Mouse (Mus musculus): Measurements from ENCODE around the gene Polr3b. TPM values are rescaled to one million over a fixed set of nuclear protein-coding genes. Genes with fewer than 3 reads are reported as not detected.

The Polr3b gene
- 13.7 and 15.0 TPM in 2 replicates for polyA plus RNA-seq (2015; fragmentation: Nextera tagmentation; extraction: Ambion mirVana)

GRCm38 (mm10) chr10:84621826-84622790 is at the start of gene Polr3b:
Polr3b (plus strand) TSS chr10:84622292.
- peak within 1 kb of the TSS; percentile 93 for H3K27ac ChIP-seq (replicated peaks)
- no peaks in the 10 kb centered on the region for H3K9me3 ChIP-seq
- H3K36me3 ChIP-seq: no peaks in the 10 kb centered on the region
- peak; percentile 98 for ATAC-seq (ENCODE audit: low FRiP score, low read depth)
- H3K4me1 ChIP-seq (replicated peaks): peaks cover 19% of the 10 kb centered on the region
- H3K4me3 ChIP-seq: peak within 1 kb of the TSS; percentile 67
- H3K27me3 ChIP-seq: no peaks in the 10 kb centered on the region
- peak within 1 kb of the TSS; percentile 52 for H3K9ac ChIP-seq
- 9% methylated on average over 53 of the region's 53 CpGs for WGBS
- H3K4me2 ChIP-seq: peak within 1 kb of the TSS; percentile 77

- WGBS: 75% methylated on average over 5 of the region's 5 CpGs
- no peaks in the 10 kb centered on the region for H3K36me3 ChIP-seq
- no peak for ATAC-seq (ENCODE audit: low FRiP score, low read depth)
- H3K4me3 ChIP-seq: no peak overlapping the region
- H3K27me3 ChIP-seq: 0 out of 2 replicates have a peak, but pooled peaks cover 3% of the 10 kb centered on the region
- no peaks in the 10 kb centered on the region for H3K9me3 ChIP-seq
- H3K4me2 ChIP-seq: no peak overlapping the region
- H3K27ac ChIP-seq (replicated peaks): no peak overlapping the region
- H3K9ac ChIP-seq: no peak overlapping the region
- peaks cover 9% of the 10 kb centered on the region for H3K4me1 ChIP-seq (replicated peaks)
Measured at GRCm38 (mm10) chr10:84573671-84574420, 48.2 kb upstream of the Polr3b start.

GRCm38 (mm10) chr10:84576029-84576394 is 46.1 kb upstream of the Polr3b start:
- peak overlapping the region; percentile 83 for H3K4me2 ChIP-seq
- peak overlapping the region; percentile 69 for H3K9ac ChIP-seq
- H3K27ac ChIP-seq (replicated peaks): peak overlapping the region; percentile 80; the same call in 1 of the 2 replicates
- ATAC-seq (ENCODE audit: low FRiP score, low read depth): peak; percentile 90
- H3K9me3 ChIP-seq: no peaks in the 10 kb centered on the region
- WGBS: under 1% methylated on average over 14 of the region's 14 CpGs
- 0 out of 2 replicates have a peak, but pooled peaks cover 3% of the 10 kb centered on the region for H3K27me3 ChIP-seq
- H3K4me1 ChIP-seq (replicated peaks): peaks cover 9% of the 10 kb centered on the region
- H3K4me3 ChIP-seq: peak overlapping the region; percentile 98
- no peaks in the 10 kb centered on the region for H3K36me3 ChIP-seq

- no peaks in the 10 kb centered on the region for H3K36me3 ChIP-seq
- H3K27me3 ChIP-seq: 0 out of 2 replicates have a peak, but pooled peaks cover 3% of the 10 kb centered on the region
- peaks cover 9% of the 10 kb centered on the region for H3K4me1 ChIP-seq (replicated peaks)
- H3K9ac ChIP-seq: peak within 1 kb of the TSS; percentile 69
- H3K9me3 ChIP-seq: no peaks in the 10 kb centered on the region
- peak within 1 kb of the TSS; percentile 98 for H3K4me3 ChIP-seq
- peak within 1 kb of the TSS; percentile 80 for H3K27ac ChIP-seq (replicated peaks)
- peak; percentile 99 for ATAC-seq (ENCODE audit: low FRiP score, low read depth)
- WGBS: under 1% methylated on average over 46 of the region's 46 CpGs
- H3K4me2 ChIP-seq: peak within 1 kb of the TSS; percentile 83
Measured at GRCm38 (mm10) chr10:84576395-84577070, 45.6 kb upstream of the Polr3b start, which contains the start of gene Tcp11l2. Tcp11l2 (plus strand) TSS chr10:84576626.

- H3K27me3 ChIP-seq: 0 out of 2 replicates have a peak, but pooled peaks cover 3% of the 10 kb centered on the region
- H3K9ac ChIP-seq: peak overlapping the region; percentile 69
- peak overlapping the region; percentile 83 for H3K4me2 ChIP-seq
- H3K4me3 ChIP-seq: peak overlapping the region; percentile 98
- no peaks in the 10 kb centered on the region for H3K9me3 ChIP-seq
- H3K4me1 ChIP-seq (replicated peaks): peaks cover 9% of the 10 kb centered on the region
- peak overlapping the region; percentile 80 for H3K27ac ChIP-seq (replicated peaks)
- peak; percentile 49; the same call in 1 of the 2 replicates for ATAC-seq (ENCODE audit: low FRiP score, low read depth)
- 3% methylated on average over 36 of the region's 38 CpGs for WGBS
- H3K36me3 ChIP-seq: no peaks in the 10 kb centered on the region
Measured at GRCm38 (mm10) chr10:84577071-84577727, 44.9 kb upstream of the Polr3b start.

GRCm38 (mm10) chr10:84578738-84579137 is 43.4 kb upstream of the Polr3b start:
- 85% methylated on average over 10 of the region's 10 CpGs for WGBS
- ATAC-seq (ENCODE audit: low FRiP score, low read depth): no peak
- Histone ChIP-seq H3K9ac (no peak overlapping the region), H3K36me3 (no peaks in the 10 kb centered on the region), H3K4me3 (no peak overlapping the region), H3K4me1 (replicated peaks) (peaks cover 9% of the 10 kb centered on the region), H3K9me3 (no peaks in the 10 kb centered on the region), H3K27ac (replicated peaks) (no peak overlapping the region), H3K4me2 (no peak overlapping the region), H3K27me3 (0 out of 2 replicates have a peak, but pooled peaks cover 3% of the 10 kb centered on the region)

DNA sequence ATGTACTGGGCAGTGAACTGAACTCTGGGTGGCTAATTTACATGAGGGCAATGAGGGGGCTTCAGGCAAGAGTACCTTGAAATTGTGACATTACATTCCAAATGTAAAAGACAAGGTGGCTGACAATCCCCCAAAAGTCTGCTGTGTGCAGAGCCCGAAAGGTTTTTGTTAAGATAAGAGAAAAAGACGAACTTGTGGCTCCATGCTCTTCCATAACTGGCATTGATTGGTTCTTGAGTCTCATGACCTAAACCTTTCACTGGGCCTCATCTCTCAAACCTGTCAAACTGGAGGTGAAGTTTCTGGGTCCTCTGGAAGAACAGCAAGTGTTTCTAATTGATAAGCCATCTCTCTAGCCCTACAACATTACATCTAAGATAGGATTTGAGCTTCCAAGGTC is 42.6 kb upstream of the Polr3b start:
- no peak for ATAC-seq (ENCODE audit: low FRiP score, low read depth)
- Histone ChIP-seq H3K9me3 (no peaks in the 10 kb centered on the region), H3K27me3 (0 out of 2 replicates have a peak, but pooled peaks cover 3% of the 10 kb centered on the region), H3K4me2 (no peak overlapping the region), H3K4me3 (no peak overlapping the region), H3K36me3 (no peaks in the 10 kb centered on the region), H3K27ac (replicated peaks) (no peak overlapping the region), H3K9ac (no peak overlapping the region), H3K4me1 (replicated peaks) (peaks cover 9% of the 10 kb centered on the region)
- 87% methylated on average over 2 of the region's 2 CpGs for WGBS

GRCm38 (mm10) chr10:84581191-84581590 is 40.9 kb upstream of the Polr3b start:
- Histone ChIP-seq H3K4me1 (replicated peaks) (peaks cover 9% of the 10 kb centered on the region), H3K4me3 (no peak overlapping the region), H3K9me3 (no peaks in the 10 kb centered on the region), H3K27me3 (no peaks in the 10 kb centered on the region), H3K27ac (replicated peaks) (no peak overlapping the region), H3K4me2 (no peak overlapping the region), H3K9ac (no peak overlapping the region), H3K36me3 (no peaks in the 10 kb centered on the region)
- no peak for ATAC-seq (ENCODE audit: low FRiP score, low read depth)
- WGBS: 80% methylated on average over 8 of the region's 8 CpGs

DNA sequence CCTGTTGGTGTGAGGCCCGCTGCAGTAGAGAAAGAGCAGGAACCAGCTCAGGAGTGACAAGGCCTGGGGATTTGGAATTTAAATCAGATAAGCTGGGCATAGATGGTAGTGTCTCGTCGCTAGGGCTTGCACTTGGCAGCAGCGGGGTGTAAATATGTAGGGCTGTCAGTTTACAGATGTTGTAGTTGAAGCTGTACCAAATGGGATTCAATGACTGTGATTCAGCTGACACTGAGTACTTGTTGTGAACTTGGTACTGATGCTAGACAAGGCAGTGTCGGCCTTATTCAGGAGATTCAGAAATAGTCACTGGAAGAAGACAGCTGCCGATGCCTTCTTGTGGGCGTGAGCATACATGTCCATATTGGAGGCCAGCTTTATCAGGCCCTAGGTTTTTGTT is 39.9 kb upstream of the Polr3b start:
- no peak overlapping the region for H3K9ac ChIP-seq
- no peak for ATAC-seq (ENCODE audit: low FRiP score, low read depth)
- H3K27me3 ChIP-seq: no peaks in the 10 kb centered on the region
- 74% methylated on average over 7 of the region's 7 CpGs for WGBS
- H3K4me2 ChIP-seq: no peak overlapping the region
- no peak overlapping the region for H3K4me3 ChIP-seq
- no peak overlapping the region for H3K27ac ChIP-seq (replicated peaks)
- H3K36me3 ChIP-seq: no peaks in the 10 kb centered on the region
- peaks cover 9% of the 10 kb centered on the region for H3K4me1 ChIP-seq (replicated peaks)
- H3K9me3 ChIP-seq: no peaks in the 10 kb centered on the region

GRCm38 (mm10) chr10:84584451-84585293 is 37.4 kb upstream of the Polr3b start:
- Histone ChIP-seq H3K4me1 (replicated peaks) (no peaks in the 10 kb centered on the region), H3K9me3 (no peaks in the 10 kb centered on the region), H3K4me2 (no peak overlapping the region), H3K36me3 (no peaks in the 10 kb centered on the region), H3K9ac (no peak overlapping the region), H3K27ac (replicated peaks) (no peak overlapping the region), H3K4me3 (no peak overlapping the region), H3K27me3 (no peaks in the 10 kb centered on the region)
- 78% methylated on average over 11 of the region's 11 CpGs for WGBS
- ATAC-seq (ENCODE audit: low FRiP score, low read depth): no peak
